Mouse (Mus musculus) forebrain, embryonic 14.5 days (tissue): ENCODE results near the gene E430018J23Rik. TPM values are rescaled to one million over a fixed set of nuclear protein-coding genes. Genes with fewer than 3 reads are reported as not detected.
"Not testable (repeated sequence)": the region's sequence is repeated elsewhere in the genome, so short reads cannot be mapped to it uniquely, and the experiment has no call there.

ENCODE experiments used
- ATAC-seq: fragments of 200-750 bp; cut with Nextera tagmentation; 2 replicates; pipeline ENCODE4 v1.8.0; 2017; ENCODE audit warnings: mild to moderate bottlenecking, moderate library complexity
- DNase-seq: peaks from one replicate; pipeline ENCODE4 v3.0.0-alpha.2; 2015; ENCODE audit warnings: low spot score
- H3K27ac ChIP-seq: fragments of 300-500 bp; sonication (generic); 2 replicates; pipeline ENCODE4 v1.5.1; 2014; ENCODE audit warnings: low read depth, mild to moderate bottlenecking, control low read depth, low read length, moderate library complexity
- H3K27me3 ChIP-seq: fragments of 300-500 bp; sonication (generic); replicated peaks from 2 replicates; pipeline ENCODE4 v1.6.1; 2014; ENCODE audit warnings: low read length, control low read depth, mixed read lengths; ENCODE audit not compliant: control insufficient read depth, insufficient read depth
- H3K36me3 ChIP-seq: fragments of 300-500 bp; sonication (generic); 2 replicates; pipeline ENCODE4 v1.6.1; 2014; ENCODE audit warnings: low read length, control low read depth; ENCODE audit not compliant: control insufficient read depth, insufficient read depth
- H3K4me1 ChIP-seq: fragments of 300-500 bp; sonication (generic); 2 replicates; pipeline ENCODE4 v1.6.1; 2014; ENCODE audit warnings: antibody characterized with exemption, low read length, control low read depth; ENCODE audit not compliant: control insufficient read depth, insufficient read depth
- H3K4me2 ChIP-seq: fragments of 300-500 bp; sonication (generic); 2 replicates; pipeline ENCODE4 v1.6.1; 2014; ENCODE audit warnings: mild to moderate bottlenecking, control low read depth, low read length
- H3K4me3 ChIP-seq: fragments of 300-500 bp; sonication (generic); 2 replicates; pipeline ENCODE4 v1.5.1; 2014; ENCODE audit warnings: low read depth, low read length, control low read depth
- H3K9ac ChIP-seq: fragments of 300-500 bp; sonication (generic); 2 replicates; pipeline ENCODE4 v1.6.1; 2014; ENCODE audit warnings: mild to moderate bottlenecking, low read length, control low read depth, moderate library complexity
- H3K9me3 ChIP-seq: fragments of 300-500 bp; sonication (generic); replicated peaks from 2 replicates; pipeline ENCODE4 v1.6.1; 2016; ENCODE audit warnings: low read length, control low read depth, mixed read lengths; ENCODE audit not compliant: control insufficient read depth
- WGBS: fragments of 180-500 bp; shearing (Covaris S2); extraction: QIAGEN DNeasy Blood & Tissue Kit; methylation state at CpG from one replicate; pipeline ENCODE4 v1.1.7; 2014; 5-methylcytosine and 5-hydroxymethylcytosine counted together
- polyA plus RNA-seq: library from polyadenylated mRNA; unstranded; fragments of >200 nt; fragmentation: Nextera tagmentation; extraction: Ambion mirVana; gene quantifications from 2 replicates; pipeline ENCODE4 v1.2.1, GENCODE M21; 2014

E430018J23Rik gene
- polyA plus RNA-seq, 1 experiment from 2014 or later = 7.5 TPM

DNA sequence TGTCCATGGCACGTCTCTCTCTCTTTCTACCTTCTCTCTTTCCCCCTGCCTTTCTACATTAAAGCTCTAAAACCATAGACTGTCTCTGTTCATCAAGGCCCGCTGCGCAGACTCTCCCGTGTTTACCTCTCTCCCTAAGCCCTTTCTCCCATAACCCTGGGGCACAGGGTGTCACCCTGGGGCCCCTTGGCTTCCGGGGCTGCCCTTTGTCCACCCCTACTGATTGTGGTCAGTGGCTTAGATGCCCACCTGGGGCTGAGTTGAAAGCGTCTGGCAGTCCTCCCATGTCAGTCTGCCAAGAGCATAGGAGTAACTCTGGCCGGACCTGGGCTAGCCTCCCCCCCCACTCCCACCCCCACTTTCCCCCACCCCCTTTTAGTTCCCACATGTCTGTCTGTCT lies 3.1 kb downstream of the E430018J23Rik start:
- H3K4me2 ChIP-seq = no peak overlapping the region
- no peaks in the 10 kb centered on the region for H3K27me3 ChIP-seq
- H3K4me1 ChIP-seq = peaks cover 10% of the 10 kb centered on the region; the same call in 1 of the 2 replicates
- 76% methylated on average over 7 of the region's 7 CpGs for WGBS
- H3K9ac ChIP-seq = no peak overlapping the region
- ATAC-seq (no peak), DNase-seq (no peak)
- no peak overlapping the region for H3K27ac ChIP-seq
- no peak overlapping the region for H3K4me3 ChIP-seq
- H3K36me3 ChIP-seq = peaks cover 7% of the 10 kb centered on the region
- H3K9me3 ChIP-seq = no peaks in the 10 kb centered on the region

DNA sequence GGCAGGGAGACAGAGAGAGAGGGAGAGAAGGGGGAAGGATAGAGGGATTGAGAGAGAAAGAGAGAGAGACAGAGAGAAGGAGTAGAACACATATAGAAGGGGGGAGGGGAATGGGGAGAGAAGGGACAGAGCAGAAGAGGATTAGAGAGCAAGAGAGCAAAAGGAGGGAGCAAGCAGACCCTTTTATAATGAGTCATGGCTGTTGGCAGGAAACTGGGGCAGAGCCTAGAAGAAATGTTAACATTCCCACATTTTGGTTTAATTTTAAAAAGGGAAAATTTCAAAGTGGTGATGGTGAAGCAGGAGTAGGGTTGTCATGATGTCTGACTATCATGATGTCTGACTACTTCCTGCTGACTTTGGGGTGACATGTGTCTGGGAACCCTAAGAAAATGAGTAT lies 5.2 kb downstream of the E430018J23Rik start:
- not testable (repeated sequence) for H3K9ac ChIP-seq, H3K4me2 ChIP-seq, H3K27me3 ChIP-seq, H3K9me3 ChIP-seq, H3K27ac ChIP-seq, H3K4me1 ChIP-seq, ATAC-seq, DNase-seq, H3K36me3 ChIP-seq, H3K4me3 ChIP-seq

DNA sequence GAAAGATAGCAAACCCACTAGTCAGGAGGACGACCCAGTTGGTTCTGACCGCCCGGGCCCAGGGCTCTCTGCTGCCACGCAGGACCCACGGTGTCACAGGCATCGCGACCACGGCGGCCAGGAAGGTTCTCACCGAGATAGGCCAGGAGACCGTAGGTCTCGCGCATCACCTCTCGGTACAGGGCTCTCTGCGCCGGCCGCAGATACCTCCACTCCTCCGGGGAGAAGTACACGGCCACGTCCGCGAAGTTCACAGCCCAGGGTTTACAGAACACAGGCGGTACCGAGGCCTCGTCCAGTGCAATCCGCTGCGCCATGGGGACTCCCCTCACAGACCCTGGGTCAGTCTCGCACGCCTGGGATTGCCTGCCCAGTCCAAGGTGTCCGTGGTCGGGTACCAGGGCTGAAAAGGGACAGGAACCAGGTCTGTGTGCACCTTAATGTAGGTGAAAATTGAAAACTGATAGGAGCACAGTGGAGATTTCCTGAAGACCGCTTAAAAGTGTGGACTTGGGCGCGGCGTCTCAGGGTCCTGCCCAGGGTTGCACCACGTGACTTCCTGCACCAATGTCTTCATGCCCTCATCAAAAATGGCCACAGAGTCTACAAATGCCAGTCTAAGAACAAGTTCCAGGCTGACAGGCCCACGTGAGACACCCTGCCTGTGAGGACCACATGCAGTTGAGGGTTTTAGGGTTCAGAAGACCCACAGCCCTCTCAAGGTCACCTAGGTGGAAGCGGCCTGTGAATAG lies 6.6 kb downstream of the E430018J23Rik start, which contains the start of gene 9130019O22Rik:
9130019O22Rik (minus strand) TSS at position 526 of the 752 bp plus-strand sequence.
- H3K9ac ChIP-seq = peak within 1 kb of the TSS; percentile 68
- no peaks in the 10 kb centered on the region for H3K4me1 ChIP-seq
- H3K4me2 ChIP-seq = peak within 1 kb of the TSS; percentile 59
- no peak within 1 kb of the TSS for H3K27ac ChIP-seq
- peak; percentile 92 for ATAC-seq
- H3K27me3 ChIP-seq = no peaks in the 10 kb centered on the region
- no peaks in the 10 kb centered on the region for H3K9me3 ChIP-seq
- peaks cover 7% of the 10 kb centered on the region for H3K36me3 ChIP-seq
- peak; percentile 94 for DNase-seq
- WGBS = 24% methylated on average over 37 of the region's 38 CpGs
- H3K4me3 ChIP-seq = peak within 1 kb of the TSS; percentile 51

DNA sequence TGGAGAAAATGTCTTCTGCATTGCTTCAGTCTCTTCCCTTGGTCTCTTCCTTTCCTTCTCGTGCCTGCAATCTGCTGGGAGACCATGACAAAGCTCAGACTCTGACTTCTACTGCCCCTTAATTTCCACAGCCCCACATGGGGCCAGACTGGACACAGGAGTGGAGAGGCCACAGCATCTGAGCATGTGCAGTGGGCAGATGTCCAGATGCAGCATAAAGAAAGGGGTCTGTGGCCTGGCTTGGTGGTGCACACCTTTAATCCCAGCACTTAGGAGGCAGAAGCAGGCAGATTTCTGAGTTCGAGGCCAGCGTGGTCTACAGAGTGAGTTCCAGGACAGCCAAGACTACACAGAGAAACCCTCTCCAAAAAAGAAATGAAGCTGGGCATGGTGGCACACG lies 7.9 kb downstream of the E430018J23Rik start:
- not testable (repeated sequence) for H3K36me3 ChIP-seq, H3K4me2 ChIP-seq, H3K27me3 ChIP-seq, ATAC-seq, H3K4me3 ChIP-seq, H3K27ac ChIP-seq, H3K4me1 ChIP-seq, H3K9me3 ChIP-seq, DNase-seq, H3K9ac ChIP-seq
- 94% methylated on average over 4 of the region's 4 CpGs for WGBS

DNA sequence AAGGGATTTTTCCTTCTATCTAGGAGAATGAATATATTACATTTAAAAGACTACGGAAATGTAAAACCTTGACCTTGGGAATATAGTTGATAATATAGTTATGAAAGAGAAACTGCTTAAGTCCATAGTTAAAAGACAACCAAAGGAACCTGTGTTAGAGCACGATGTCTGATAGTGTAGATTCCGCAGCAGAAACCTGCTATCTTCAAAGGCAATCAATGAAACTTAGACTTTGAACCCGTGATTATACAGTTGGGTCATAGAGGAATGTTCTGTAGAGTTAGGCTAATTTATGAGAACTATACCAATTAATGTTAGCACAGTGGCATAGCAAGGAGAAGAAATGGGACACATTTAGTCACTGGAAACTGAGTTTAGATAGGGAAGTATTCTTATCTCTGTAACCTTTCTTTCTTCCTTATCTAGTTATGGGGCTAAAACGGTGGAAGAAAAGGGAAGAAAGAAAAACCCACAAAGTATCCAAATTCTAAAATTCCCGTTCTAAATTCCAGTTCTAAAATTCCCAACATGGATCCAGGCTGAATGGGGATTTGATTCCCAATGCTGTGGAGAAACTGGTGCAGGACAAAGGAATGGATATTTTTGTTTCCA lies 15.0 kb downstream of the E430018J23Rik start:
- Histone ChIP-seq H3K27me3 (no peaks in the 10 kb centered on the region), H3K4me2 (no peak overlapping the region), H3K4me3 (no peak overlapping the region), H3K27ac (no peak overlapping the region), H3K4me1 (no peaks in the 10 kb centered on the region), H3K36me3 (0 out of 2 replicates have a peak, but pooled peaks cover 6% of the 10 kb centered on the region), H3K9me3 (no peaks in the 10 kb centered on the region), H3K9ac (no peak overlapping the region)
- ATAC-seq (no peak), DNase-seq (no peak)
- WGBS = 83% methylated on average over 6 of the region's 6 CpGs

DNA sequence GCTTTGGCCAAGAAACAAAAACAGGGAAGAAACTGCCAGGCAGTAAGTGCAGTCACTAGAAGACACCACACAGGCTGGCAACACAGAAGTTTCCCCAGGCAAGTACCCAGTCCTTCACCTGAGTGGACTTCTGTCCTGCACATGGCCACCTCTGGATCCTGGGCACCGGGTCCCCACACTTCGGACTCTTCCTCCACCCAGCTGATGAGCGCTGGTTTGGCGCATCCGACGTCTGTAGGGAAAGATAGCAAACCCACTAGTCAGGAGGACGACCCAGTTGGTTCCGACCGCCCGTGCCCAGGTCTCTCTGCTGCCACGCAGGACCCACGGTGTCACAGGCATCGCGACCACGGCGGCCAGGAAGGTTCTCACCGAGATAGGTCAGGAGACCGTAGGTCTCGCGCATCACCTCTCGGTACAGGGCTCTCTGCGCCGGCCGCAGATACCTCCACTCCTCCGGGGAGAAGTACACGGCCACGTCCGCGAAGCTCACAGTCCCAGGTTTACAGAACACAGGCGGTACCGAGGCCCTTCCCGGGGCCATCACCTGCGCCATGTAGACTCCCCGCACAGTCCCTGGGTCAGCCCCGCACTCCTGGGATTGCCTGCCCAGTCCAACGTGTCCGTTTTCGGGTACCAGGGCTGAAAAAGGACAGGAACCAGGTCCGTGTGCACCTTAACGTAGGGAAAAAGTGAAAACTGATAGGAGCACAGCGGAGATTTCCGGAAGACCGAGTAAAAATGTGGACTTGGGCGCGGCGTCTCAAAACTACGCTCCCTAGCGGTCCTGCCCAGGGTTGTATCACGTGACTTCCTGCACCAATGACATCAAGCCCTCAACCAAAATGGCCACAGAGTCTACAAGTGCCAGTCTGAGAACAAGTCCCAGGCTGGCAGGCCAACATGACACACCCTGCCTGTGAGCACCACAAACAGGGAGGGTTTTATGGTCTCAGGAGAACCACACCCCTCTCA lies 17.9 kb downstream of the E430018J23Rik start, which contains the start of gene Zfp747:
Zfp747 (minus strand) TSS at position 780 of the 975 bp plus-strand sequence.
- not testable (repeated sequence) for H3K4me1 ChIP-seq, H3K9me3 ChIP-seq, H3K36me3 ChIP-seq, H3K27me3 ChIP-seq
- peak within 1 kb of the TSS; percentile 52 for H3K27ac ChIP-seq
- DNase-seq = peak; percentile 97
- ATAC-seq = peak; percentile 97
- H3K4me3 ChIP-seq = peak within 1 kb of the TSS; percentile 65
- WGBS = 3% methylated on average over 49 of the region's 49 CpGs
- H3K9ac ChIP-seq = peak within 1 kb of the TSS; percentile 77
- H3K4me2 ChIP-seq = peak within 1 kb of the TSS; percentile 70

DNA sequence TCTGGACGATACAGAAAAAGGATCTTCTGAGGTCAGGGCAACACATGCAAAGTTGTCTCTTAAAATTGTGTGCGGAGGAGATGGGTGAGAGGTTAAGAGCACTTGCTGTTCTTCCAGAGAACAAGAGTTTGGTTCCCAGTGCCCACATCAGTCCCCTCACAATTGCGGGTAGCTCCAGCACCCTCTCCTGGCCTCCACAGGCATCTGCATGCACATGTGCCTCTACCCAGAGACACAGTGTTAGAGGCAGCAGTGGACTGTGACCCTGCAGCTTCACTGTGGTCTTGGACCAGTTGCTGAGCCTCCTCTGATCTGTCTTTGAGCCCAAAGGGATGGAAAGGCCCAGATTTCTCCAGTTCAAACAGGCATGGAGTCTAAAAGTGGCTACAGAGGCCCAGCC lies 21.6 kb downstream of the E430018J23Rik start:
- WGBS = 76% methylated on average over 3 of the region's 3 CpGs
- H3K9ac ChIP-seq, H3K4me2 ChIP-seq, H3K4me1 ChIP-seq, H3K36me3 ChIP-seq, H3K27ac ChIP-seq, DNase-seq, H3K4me3 ChIP-seq, H3K9me3 ChIP-seq, H3K27me3 ChIP-seq, ATAC-seq: not testable (repeated sequence)

DNA sequence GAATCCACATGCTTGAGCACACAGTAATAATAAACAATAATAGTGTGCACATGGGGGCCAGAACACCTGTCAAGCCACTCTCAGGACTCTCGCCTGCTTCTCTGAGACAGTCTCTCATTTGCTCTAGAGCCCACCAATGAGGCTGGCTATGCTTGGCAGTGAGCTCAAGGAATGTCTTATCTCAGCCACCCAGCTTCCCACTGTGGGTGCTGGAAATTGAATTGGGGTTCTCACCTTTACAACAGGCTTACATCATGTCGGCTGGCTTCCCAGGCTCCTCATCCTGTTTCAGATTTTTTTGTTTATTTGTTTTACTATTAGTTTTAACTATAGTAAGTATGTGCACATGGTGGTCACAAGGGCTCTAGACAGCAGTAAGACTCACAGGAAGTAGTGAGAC lies 22.2 kb downstream of the E430018J23Rik start:
- no peak for ATAC-seq
- Histone ChIP-seq H3K27me3 (no peaks in the 10 kb centered on the region), H3K36me3 (0 out of 2 replicates have a peak, but pooled peaks cover 6% of the 10 kb centered on the region), H3K9ac (no peak overlapping the region), H3K4me2 (no peak overlapping the region), H3K4me1 (no peaks in the 10 kb centered on the region), H3K4me3 (no peak overlapping the region), H3K9me3 (no peaks in the 10 kb centered on the region), H3K27ac (no peak overlapping the region)
- WGBS = 81% methylated on average over 2 of the region's 2 CpGs
- DNase-seq = no peak
